Mouse (Mus musculus): ENCODE data around the gene Kcnn4. TPM values are rescaled to one million over a fixed set of nuclear protein-coding genes. Genes with fewer than 3 reads are reported as not detected.

The Kcnn4 gene
- polyA plus RNA-seq, 1 experiment: not detected

DNA sequence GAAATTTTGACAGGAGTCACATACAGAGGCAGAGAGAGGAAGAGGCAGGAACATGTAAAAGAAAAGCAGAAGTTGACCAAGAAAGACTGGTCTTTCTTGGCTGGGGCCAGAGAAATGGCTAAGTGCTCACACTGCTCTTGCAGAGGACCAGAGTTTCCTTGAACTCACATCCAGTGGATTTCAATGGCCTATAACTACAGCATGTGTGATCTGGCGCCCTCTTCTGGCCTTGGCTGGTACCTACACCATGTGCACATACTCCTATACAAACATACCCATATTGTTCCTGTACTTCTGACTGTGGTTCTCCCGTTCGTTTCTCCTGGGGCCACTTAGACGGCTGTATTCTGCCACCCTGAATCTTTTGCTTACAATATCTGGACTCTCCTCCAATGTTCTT, 9.1 kb upstream of the Kcnn4 start:
- Histone ChIP-seq H3K4me1 (ENCODE audit: control insufficient read depth, insufficient read depth, low read length) (peaks cover 9% of the 10 kb centered on the region), H3K4me3 (ENCODE audit: insufficient read depth, low read depth, low read length) (no peak overlapping the region), H3K27ac (ENCODE audit: insufficient read depth, low read depth, low read length) (no peak overlapping the region)
- 73% methylated on average over 4 of the region's 4 CpGs for WGBS
- TF ChIP-seq CTCF (IDR thresholded peaks at IDR 0.05; ENCODE audit: insufficient read depth, low read depth, low read length) (no peak), POLR2A (IDR thresholded peaks at IDR 0.05; ENCODE audit: insufficient read depth, low read depth, low read length) (no peak)

DNA sequence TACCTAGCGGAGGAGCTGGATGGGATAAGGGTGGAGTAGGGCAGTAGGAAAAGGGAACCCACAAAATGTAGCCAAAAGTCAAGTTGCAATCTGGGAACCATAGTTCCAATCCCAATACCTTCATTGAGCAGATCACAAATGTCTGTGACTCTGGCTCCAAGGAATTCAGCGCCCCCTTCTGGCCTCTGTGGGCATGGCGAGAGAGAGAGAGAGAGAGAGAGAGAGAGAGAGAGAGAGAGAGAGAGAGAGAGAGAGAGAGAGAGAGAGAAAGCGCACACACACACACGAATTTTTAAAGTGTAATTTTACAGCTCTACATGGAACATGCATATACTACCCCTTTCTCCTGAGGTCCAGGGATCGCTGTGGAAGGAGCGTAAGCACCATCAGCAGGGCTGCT, 6.8 kb upstream of the Kcnn4 start:
- WGBS: 23% methylated on average over 7 of the region's 7 CpGs
- Histone ChIP-seq H3K27ac (ENCODE audit: insufficient read depth, low read depth, low read length) (no peak overlapping the region), H3K4me3 (ENCODE audit: insufficient read depth, low read depth, low read length) (no peak overlapping the region), H3K4me1 (ENCODE audit: control insufficient read depth, insufficient read depth, low read length) (peaks cover 17% of the 10 kb centered on the region)
- TF ChIP-seq POLR2A (IDR thresholded peaks at IDR 0.05; ENCODE audit: insufficient read depth, low read depth, low read length) (no peak), CTCF (IDR thresholded peaks at IDR 0.05; ENCODE audit: insufficient read depth, low read depth, low read length) (no peak)

- no peak overlapping the region for H3K27ac ChIP-seq (ENCODE audit: insufficient read depth, low read depth, low read length)
- H3K4me1 ChIP-seq (ENCODE audit: control insufficient read depth, insufficient read depth, low read length): peaks cover 17% of the 10 kb centered on the region
- peak; percentile 84 for TF ChIP-seq CTCF (IDR thresholded peaks at IDR 0.05; ENCODE audit: insufficient read depth, low read depth, low read length)
- no peak for TF ChIP-seq POLR2A (IDR thresholded peaks at IDR 0.05; ENCODE audit: insufficient read depth, low read depth, low read length)
- 16% methylated on average over 10 of the region's 10 CpGs for WGBS
- no peak overlapping the region for H3K4me3 ChIP-seq (ENCODE audit: insufficient read depth, low read depth, low read length)
Observed at GRCm38 (mm10) chr7:24364827-24365226, 5.2 kb upstream of the Kcnn4 start.

DNA sequence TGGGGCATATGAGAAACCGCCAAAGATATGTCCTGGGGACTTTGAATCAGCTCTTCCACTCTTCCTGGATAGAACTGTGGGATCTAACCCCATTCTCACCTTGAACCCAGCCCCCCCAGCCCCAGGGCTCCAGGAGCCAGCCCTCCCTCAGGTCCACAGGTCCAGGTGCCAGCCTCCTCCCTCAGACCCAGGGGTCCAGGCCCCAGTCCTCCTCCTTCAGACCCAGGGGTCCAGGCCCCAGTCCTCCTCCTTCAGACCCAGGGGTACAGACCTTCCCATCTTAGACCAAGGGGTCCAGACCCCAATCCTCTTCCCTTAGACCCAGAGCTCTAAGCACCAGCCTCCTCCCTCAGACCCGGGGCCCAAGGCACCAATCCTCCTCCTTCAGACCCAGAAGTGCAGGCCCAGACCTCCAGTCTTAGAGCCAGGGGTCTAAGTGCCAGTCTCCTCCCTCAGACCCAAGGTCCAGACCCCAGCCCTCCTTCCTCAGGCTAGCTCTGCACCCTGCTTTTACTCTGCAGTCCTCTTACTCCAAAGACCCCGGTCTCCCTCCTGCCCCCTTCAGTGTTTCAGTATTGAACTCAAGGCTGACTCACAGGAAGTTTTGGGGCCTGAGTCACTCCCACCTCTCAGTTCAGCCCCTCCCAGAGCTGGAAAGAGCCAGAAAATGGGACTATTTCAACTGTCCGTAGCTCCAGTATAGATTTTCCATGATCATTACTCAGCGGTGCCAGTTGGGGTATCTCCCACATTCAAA, 4.6 kb upstream of the Kcnn4 start:
- H3K4me1 ChIP-seq (ENCODE audit: control insufficient read depth, insufficient read depth, low read length): peaks cover 17% of the 10 kb centered on the region
- no peak overlapping the region for H3K4me3 ChIP-seq (ENCODE audit: insufficient read depth, low read depth, low read length)
- no peak overlapping the region for H3K27ac ChIP-seq (ENCODE audit: insufficient read depth, low read depth, low read length)
- 58% methylated on average over 5 of the region's 5 CpGs for WGBS
- TF ChIP-seq POLR2A (IDR thresholded peaks at IDR 0.05; ENCODE audit: insufficient read depth, low read depth, low read length): no peak
- TF ChIP-seq CTCF (IDR thresholded peaks at IDR 0.05; ENCODE audit: insufficient read depth, low read depth, low read length): no peak

DNA sequence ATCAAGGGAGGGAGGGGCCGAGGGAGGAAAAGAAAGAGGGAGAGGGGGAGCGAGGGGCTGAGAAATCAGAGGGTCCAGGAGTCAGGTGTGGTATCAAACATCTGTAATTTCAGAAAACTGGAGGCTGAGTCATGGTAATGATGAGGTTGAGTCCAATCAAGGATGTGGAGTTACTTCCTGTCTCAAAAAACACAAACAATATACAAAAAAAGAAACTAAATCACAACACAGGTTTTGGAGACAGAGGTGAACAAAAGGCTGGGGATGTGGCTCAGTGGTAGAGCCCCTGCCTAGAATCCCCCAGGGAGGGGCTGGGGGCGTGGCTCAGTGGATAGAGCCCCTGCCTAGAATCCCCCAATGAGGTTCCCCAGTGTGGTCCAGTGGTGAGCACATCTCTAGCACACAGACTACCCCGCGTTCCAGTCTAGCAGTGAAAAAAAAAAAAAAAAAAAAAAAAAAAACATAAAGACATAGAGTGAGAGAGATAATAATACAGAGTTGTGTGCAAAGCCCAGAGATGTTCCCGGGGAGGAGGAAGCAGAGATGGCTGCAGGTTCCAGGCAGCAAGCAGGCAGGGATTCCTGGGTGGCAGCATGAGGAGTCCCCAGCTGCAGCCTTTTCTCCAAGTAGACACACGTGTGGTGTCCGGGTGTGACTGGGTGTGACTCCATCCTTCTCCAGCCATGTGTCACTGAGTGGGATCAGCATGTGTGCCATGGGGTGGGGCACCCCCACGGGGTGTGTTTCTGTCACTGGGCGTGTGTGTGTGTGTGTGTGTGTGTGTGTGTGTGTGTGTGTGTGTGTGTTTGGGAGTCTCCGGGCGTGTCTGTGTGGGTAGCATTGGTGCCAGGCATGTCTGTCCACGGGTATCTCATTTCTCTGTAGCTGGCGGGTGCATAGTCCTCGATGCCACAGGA, 3.1 kb upstream of the Kcnn4 start:
- no peak overlapping the region for H3K27ac ChIP-seq (ENCODE audit: insufficient read depth, low read depth, low read length)
- WGBS: 63% methylated on average over 15 of the region's 15 CpGs
- H3K4me1 ChIP-seq (ENCODE audit: control insufficient read depth, insufficient read depth, low read length): peaks cover 17% of the 10 kb centered on the region
- no peak overlapping the region for H3K4me3 ChIP-seq (ENCODE audit: insufficient read depth, low read depth, low read length)
- TF ChIP-seq POLR2A (IDR thresholded peaks at IDR 0.05; ENCODE audit: insufficient read depth, low read depth, low read length) (no peak), CTCF (IDR thresholded peaks at IDR 0.05; ENCODE audit: insufficient read depth, low read depth, low read length) (no peak)

DNA sequence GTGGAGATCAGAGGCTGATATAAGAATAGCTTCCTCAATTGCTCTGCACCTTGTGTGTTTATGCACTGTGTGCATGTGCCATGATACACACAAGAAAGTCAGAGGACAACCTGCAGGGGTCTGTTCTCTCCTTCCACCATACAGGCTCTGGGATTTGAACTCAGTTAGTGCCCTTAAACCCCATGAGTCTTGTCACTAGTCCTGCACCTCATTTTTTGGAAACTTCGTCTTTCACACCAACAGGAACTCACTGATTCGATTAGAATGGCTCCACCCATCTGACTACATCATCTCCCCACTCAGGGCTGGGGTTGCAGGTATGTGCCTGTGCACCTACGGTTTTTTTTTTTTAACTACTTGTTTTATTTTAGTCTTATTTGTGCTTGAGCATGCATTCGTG, 1.8 kb upstream of the Kcnn4 start:
- WGBS: 60% methylated on average over 4 of the region's 4 CpGs
- Histone ChIP-seq H3K4me3 (ENCODE audit: insufficient read depth, low read depth, low read length) (no peak overlapping the region), H3K4me1 (ENCODE audit: control insufficient read depth, insufficient read depth, low read length) (peaks cover 22% of the 10 kb centered on the region), H3K27ac (ENCODE audit: insufficient read depth, low read depth, low read length) (no peak overlapping the region)
- TF ChIP-seq CTCF (IDR thresholded peaks at IDR 0.05; ENCODE audit: insufficient read depth, low read depth, low read length): no peak

- TF ChIP-seq CTCF (IDR thresholded peaks at IDR 0.05; ENCODE audit: insufficient read depth, low read depth, low read length) (no peak), POLR2A (IDR thresholded peaks at IDR 0.05; ENCODE audit: insufficient read depth, low read depth, low read length) (no peak)
- WGBS: 93% methylated on average over 7 of the region's 7 CpGs
- Histone ChIP-seq H3K4me3 (ENCODE audit: insufficient read depth, low read depth, low read length) (no peak overlapping the region), H3K27ac (ENCODE audit: insufficient read depth, low read depth, low read length) (no peak overlapping the region), H3K4me1 (ENCODE audit: control insufficient read depth, insufficient read depth, low read length) (peaks cover 26% of the 10 kb centered on the region)
Observed at GRCm38 (mm10) chr7:24368946-24369345, 1.1 kb upstream of the Kcnn4 start.

DNA sequence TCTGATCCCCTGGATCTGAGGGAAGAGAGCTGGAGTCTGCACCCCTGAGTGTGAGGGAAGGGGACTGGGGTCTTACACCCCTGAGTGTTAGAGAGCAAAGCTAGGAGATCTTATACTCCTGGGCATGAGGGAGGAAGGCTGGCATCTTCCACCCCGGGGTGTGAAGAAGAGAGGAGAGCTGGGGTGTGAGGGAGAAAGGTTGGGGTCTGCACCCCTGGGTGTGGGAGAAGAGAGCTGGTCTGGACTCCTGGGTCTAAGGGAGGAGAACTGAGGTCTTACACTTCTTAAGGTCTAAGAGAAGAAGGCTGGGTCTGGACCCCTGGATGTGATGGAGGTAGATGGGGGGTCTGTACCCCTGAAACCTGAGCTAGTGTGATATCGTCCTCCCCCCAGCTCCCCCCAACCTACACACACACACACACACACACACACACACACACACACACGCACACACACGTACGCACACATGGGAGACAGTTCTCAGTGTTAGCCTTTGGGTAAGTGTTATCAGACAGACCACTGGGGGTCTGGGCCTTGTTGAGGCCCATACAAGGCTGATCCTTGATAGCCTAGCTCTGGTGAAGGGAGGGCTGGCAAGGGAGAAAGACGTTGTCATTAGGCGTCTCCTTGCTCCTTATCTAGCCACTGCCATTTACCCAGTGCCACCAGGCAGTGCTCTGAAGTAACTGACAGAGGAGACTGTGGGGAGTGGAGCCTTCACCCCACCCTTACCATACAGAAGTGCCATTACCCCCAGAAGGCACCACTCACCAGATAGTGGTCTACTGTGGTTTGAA, 1.1 kb downstream of the Kcnn4 start:
- 87% methylated on average over 7 of the region's 7 CpGs for WGBS
- no peak overlapping the region for H3K4me3 ChIP-seq (ENCODE audit: insufficient read depth, low read depth, low read length)
- H3K4me1 ChIP-seq (ENCODE audit: control insufficient read depth, insufficient read depth, low read length): peaks cover 18% of the 10 kb centered on the region; the same call in 1 of the 2 replicates
- TF ChIP-seq POLR2A (IDR thresholded peaks at IDR 0.05; ENCODE audit: insufficient read depth, low read depth, low read length) (no peak), CTCF (IDR thresholded peaks at IDR 0.05; ENCODE audit: insufficient read depth, low read depth, low read length) (no peak)
- H3K27ac ChIP-seq (ENCODE audit: insufficient read depth, low read depth, low read length): no peak overlapping the region
